Mouse (Mus musculus) neural tube, embryonic 13.5 days (tissue): Measurements from ENCODE around the gene Skor1. TPM values are rescaled to one million over a fixed set of nuclear protein-coding genes. Genes with fewer than 3 reads are reported as not detected.
A peak's percentile ranks its signal among the peaks of the same experiment; 100 is the strongest.

Experiments
- ATAC-seq: fragments of 200-750 bp; cut with Nextera tagmentation; 2 replicates; pipeline ENCODE4 v1.8.0; 2017; ENCODE audit warnings: low read depth, mild to moderate bottlenecking, moderate TSS enrichment, moderate library complexity
- H3K27ac ChIP-seq: fragments of 300-500 bp; sonication (generic); replicated peaks from 2 replicates; pipeline ENCODE4 v1.5.1; 2015; ENCODE audit warnings: moderate library complexity, mild to moderate bottlenecking, inconsistent platforms
- H3K27me3 ChIP-seq: fragments of 300-500 bp; sonication (generic); 2 replicates; pipeline ENCODE4 v1.6.1; 2015; ENCODE audit warnings: mild to moderate bottlenecking, inconsistent platforms
- H3K36me3 ChIP-seq: fragments of 300-500 bp; sonication (generic); 2 replicates; pipeline ENCODE4 v1.6.1; 2015; ENCODE audit warnings: mild to moderate bottlenecking, inconsistent platforms
- H3K4me1 ChIP-seq: fragments of 300-500 bp; sonication (generic); replicated peaks from 2 replicates; pipeline ENCODE4 v1.6.1; 2015; ENCODE audit warnings: inconsistent platforms
- H3K4me2 ChIP-seq: fragments of 300-500 bp; sonication (generic); 2 replicates; pipeline ENCODE4 v1.6.1; 2015; ENCODE audit warnings: inconsistent platforms, mild to moderate bottlenecking, moderate library complexity
- H3K4me3 ChIP-seq: fragments of 300-500 bp; sonication (generic); 2 replicates; pipeline ENCODE4 v1.5.1; 2015; ENCODE audit warnings: mild to moderate bottlenecking, inconsistent platforms
- H3K9ac ChIP-seq: fragments of 300-500 bp; sonication (generic); 2 replicates; pipeline ENCODE4 v1.6.1; 2015; ENCODE audit warnings: moderate library complexity, mild to moderate bottlenecking, inconsistent platforms
- H3K9me3 ChIP-seq: fragments of 300-500 bp; sonication (generic); 2 replicates; pipeline ENCODE4 v1.6.1; 2016; ENCODE audit warnings: inconsistent platforms
- WGBS: fragments of 180-500 bp; shearing (Covaris S2); methylation state at CpG from one replicate; pipeline ENCODE4 v1.1.7; 2015; 5-methylcytosine and 5-hydroxymethylcytosine counted together
- polyA plus RNA-seq: library from polyadenylated mRNA; unstranded; fragments of >200 nt; fragmentation: Nextera tagmentation; extraction: Ambion mirVana; gene quantifications from 2 replicates; pipeline ENCODE4 v1.2.1, GENCODE M21; 2015

Gene Skor1
- polyA plus RNA-seq, result 25.4 and 27.9 TPM in 2 replicates

DNA sequence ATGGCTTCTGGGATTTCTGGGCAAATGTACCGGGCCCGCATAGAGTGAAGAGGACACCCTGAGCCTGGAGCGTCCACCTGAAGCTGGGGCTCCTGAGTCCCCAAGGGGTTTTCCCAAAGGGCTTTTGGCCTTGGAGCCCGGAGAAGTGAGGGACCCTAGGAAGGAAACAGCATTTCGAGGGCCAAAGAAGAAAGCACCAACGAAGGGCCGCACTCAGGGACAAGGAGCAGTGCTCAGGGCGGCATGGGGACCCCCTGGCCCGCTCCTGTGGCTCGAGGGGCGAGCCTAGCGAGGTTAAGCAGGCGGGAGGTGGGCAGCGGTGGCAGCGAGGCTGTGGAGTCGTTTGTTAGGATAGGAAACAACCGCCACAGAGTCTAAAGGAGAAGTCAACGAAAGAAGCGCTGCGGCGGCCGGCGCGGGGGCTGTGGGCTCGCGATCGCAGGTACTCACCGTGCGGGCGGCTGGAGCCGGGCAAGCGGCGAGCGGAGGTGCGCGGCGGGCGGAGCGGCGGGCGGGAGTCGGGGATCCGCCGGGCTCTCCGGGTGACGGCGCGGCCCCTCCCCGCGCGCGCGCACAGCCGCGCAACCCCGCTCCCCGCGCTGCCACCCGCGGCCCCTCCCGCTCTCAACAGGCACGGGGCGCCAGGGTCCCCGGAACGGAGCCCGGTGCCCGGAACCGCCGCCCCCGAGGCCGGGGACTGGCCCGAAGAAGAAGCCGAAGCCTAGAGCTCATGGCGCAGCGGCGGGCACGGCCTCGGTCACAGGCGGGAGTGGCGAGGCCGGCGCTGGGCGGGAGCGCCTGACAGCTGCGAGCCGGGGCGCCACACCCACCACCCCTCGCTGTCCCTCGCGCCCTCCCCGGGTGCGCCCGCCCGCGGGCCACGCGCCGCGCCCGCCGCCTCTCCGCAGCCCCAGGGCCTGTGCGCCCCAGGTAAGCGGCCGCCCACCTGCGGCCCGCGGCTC lies at the start of gene Skor1:
Gene Skor1, minus strand, starts transcription at position 552 of the 962 bp plus-strand sequence.
- Histone ChIP-seq H3K27me3 (peaks cover 99% of the 10 kb centered on the region), H3K9me3 (no peaks in the 10 kb centered on the region), H3K27ac (peak within 1 kb of the TSS; percentile 93), H3K4me2 (peak within 1 kb of the TSS; percentile 61), H3K36me3 (no peaks in the 10 kb centered on the region), H3K4me1 (peaks cover 82% of the 10 kb centered on the region), H3K4me3 (peak within 1 kb of the TSS; percentile 51), H3K9ac (peak within 1 kb of the TSS; percentile 74)
- ATAC-seq, result no peak
- under 1% methylated on average over 99 of the region's 108 CpGs for WGBS

- peaks cover 58% of the 10 kb centered on the region for H3K4me1 ChIP-seq
- no peaks in the 10 kb centered on the region for H3K9me3 ChIP-seq
- H3K36me3 ChIP-seq, result no peaks in the 10 kb centered on the region
- H3K9ac ChIP-seq, result 0 out of 2 replicates have a peak overlapping the region, but pooled peaks have one; percentile 22
- peak overlapping the region; percentile 56; the same call in 1 of the 2 replicates for H3K27ac ChIP-seq
- 4% methylated on average over 8 of the region's 8 CpGs for WGBS
- peak overlapping the region; percentile 24; the same call in 1 of the 2 replicates for H3K4me2 ChIP-seq
- ATAC-seq, result no peak
- H3K4me3 ChIP-seq, result no peak overlapping the region
- H3K27me3 ChIP-seq, result no peaks in the 10 kb centered on the region
Measured at GRCm38 (mm10) chr9:63197252-63197651, 48.5 kb upstream of the Skor1 start.

GRCm38 (mm10) chr9:63196114-63196682 lies 47.4 kb upstream of the Skor1 start:
- Histone ChIP-seq H3K4me3 (no peak overlapping the region), H3K9me3 (no peaks in the 10 kb centered on the region), H3K9ac (0 out of 2 replicates have a peak overlapping the region, but pooled peaks have one; percentile 26), H3K27ac (0 out of 2 replicates have a peak overlapping the region, but pooled peaks have one; percentile 5), H3K27me3 (no peaks in the 10 kb centered on the region), H3K4me2 (no peak overlapping the region), H3K4me1 (peaks cover 58% of the 10 kb centered on the region), H3K36me3 (no peaks in the 10 kb centered on the region)
- WGBS, result 31% methylated on average over 8 of the region's 8 CpGs
- no peak for ATAC-seq

DNA sequence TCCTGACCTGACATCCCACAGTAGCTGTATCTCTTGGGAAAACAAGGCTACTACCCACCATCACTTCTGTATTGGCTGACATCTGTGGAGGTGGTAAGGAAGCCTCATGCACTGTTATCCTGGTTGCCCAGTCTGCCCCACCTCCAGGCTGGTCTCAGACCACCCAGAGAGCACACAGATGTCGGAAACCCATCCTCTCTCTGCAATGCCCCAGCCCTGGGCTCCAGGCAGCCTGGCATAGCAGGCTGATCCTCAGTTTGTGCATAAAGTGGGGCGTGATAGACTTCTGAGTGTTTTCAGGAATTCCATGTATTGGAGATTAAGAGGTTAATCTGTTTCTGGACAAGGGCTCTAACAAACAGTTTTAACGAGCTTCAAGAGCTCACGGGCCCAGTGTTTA lies 46.8 kb upstream of the Skor1 start:
- no peaks in the 10 kb centered on the region for H3K27me3 ChIP-seq
- no peak overlapping the region for H3K4me2 ChIP-seq
- ATAC-seq, result no peak
- H3K36me3 ChIP-seq, result no peaks in the 10 kb centered on the region
- no peaks in the 10 kb centered on the region for H3K9me3 ChIP-seq
- peaks cover 58% of the 10 kb centered on the region for H3K4me1 ChIP-seq
- H3K9ac ChIP-seq, result no peak overlapping the region
- no peak overlapping the region for H3K27ac ChIP-seq
- H3K4me3 ChIP-seq, result no peak overlapping the region
- 27% methylated on average over 4 of the region's 4 CpGs for WGBS

DNA sequence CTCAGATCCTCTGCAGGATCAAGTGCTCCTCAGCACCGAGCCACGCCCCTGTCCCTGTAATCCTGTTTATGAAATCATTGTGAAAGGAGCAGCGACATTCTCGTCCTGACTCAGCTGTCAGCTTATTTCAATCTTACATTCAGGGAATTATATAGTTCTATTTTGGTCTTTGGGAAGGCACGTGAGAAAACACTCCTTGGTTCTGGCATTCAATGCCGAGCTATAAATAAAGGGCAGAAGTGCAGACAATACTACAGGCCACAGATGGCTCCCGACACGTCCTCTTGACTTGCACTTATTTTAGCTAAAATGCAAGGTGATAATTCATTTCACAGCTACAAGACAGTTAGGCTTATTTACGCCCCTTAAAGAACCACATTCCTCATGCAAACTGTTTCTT lies 46.0 kb upstream of the Skor1 start:
- Histone ChIP-seq H3K4me3 (no peak overlapping the region), H3K27me3 (no peaks in the 10 kb centered on the region), H3K9me3 (no peaks in the 10 kb centered on the region), H3K9ac (no peak overlapping the region), H3K4me1 (peaks cover 58% of the 10 kb centered on the region), H3K4me2 (no peak overlapping the region), H3K27ac (no peak overlapping the region), H3K36me3 (no peaks in the 10 kb centered on the region)
- 40% methylated on average over 9 of the region's 9 CpGs for WGBS
- ATAC-seq, result no peak

- Histone ChIP-seq H3K27ac (0 out of 2 replicates have a peak overlapping the region, but pooled peaks have one; percentile 15), H3K9ac (no peak overlapping the region), H3K4me3 (no peak overlapping the region), H3K4me2 (no peak overlapping the region), H3K27me3 (no peaks in the 10 kb centered on the region), H3K36me3 (no peaks in the 10 kb centered on the region), H3K9me3 (no peaks in the 10 kb centered on the region), H3K4me1 (peaks cover 52% of the 10 kb centered on the region)
- whole genome bisulfite sequencing, result 78% methylated on average over 4 of the region's 4 CpGs
- ATAC-seq, result no peak
Measured at GRCm38 (mm10) chr9:63192809-63193208, 44.0 kb upstream of the Skor1 start.

DNA sequence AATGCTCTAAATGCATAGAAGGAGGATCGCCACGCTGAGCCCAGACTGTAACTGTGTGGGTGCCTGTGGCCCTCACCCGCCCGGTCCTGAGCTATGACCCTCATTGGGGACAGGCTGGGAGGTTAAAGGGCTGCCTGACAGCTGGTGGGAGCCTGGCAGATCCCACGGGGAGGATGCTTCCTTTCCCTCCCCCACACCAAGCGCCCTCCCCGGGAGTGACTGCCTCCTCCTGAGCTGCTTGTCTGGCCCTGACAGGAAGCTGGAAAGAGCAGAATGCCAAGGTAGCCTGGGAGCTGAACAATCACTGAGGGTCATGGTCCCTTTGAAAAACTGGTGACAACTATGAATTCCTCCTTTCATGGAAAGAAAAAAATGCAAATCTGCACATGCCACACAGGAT lies 38.5 kb upstream of the Skor1 start:
- Histone ChIP-seq H3K36me3 (no peaks in the 10 kb centered on the region), H3K4me2 (peak overlapping the region; percentile 4; the same call in 1 of the 2 replicates), H3K9ac (peak overlapping the region; percentile 34; the same call in 1 of the 2 replicates), H3K4me1 (peaks cover 55% of the 10 kb centered on the region), H3K27ac (peak overlapping the region; percentile 56), H3K4me3 (no peak overlapping the region), H3K9me3 (no peaks in the 10 kb centered on the region), H3K27me3 (no peaks in the 10 kb centered on the region)
- no peak for ATAC-seq
- WGBS, result 14% methylated on average over 7 of the region's 7 CpGs

DNA sequence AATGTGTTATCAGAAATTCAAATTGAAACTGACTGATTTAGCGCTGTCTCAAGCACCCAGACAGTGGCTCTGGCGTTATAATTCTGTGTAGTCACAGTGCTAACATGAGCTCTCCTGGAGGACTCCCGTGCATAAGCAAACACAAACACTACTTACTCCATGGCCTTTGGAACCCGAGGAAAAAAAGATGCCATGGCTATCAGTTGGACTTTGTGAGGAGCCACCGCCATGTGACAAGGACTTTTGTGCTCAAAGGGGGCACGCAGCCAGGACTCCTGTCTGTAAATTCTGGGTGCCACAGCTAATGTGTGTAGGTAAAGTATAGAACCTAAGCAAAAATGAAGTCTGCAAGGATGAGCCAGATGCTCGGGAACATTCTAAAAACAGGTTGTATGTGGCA lies 36.5 kb upstream of the Skor1 start:
- H3K4me3 ChIP-seq, result no peak overlapping the region
- ATAC-seq, result no peak
- H3K27ac ChIP-seq, result no peak overlapping the region
- H3K9me3 ChIP-seq, result no peaks in the 10 kb centered on the region
- no peak overlapping the region for H3K9ac ChIP-seq
- H3K27me3 ChIP-seq, result no peaks in the 10 kb centered on the region
- 67% methylated on average over 7 of the region's 7 CpGs for WGBS
- H3K4me2 ChIP-seq, result no peak overlapping the region
- H3K36me3 ChIP-seq, result 0 out of 2 replicates have a peak, but pooled peaks cover under 1% of the 10 kb centered on the region
- peaks cover 71% of the 10 kb centered on the region for H3K4me1 ChIP-seq

DNA sequence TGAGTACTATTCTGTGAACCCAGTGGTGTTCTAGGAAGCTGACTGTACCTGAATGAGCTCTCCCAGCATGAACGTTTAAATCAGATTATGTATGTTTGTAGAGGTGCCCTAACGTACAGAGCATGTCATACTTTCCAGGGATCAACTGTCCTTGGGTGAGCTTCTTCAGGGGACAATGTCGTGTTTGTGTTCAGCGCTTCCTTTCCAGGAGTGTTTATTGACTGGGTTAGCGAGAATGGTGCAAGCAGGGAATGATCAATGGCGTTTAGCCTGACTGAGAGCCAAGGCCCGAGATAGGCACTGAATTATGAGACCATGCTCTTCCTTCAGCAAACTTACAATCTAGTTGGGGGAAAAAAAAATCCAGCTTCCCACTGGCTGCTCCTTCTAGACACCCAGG lies 35.1 kb upstream of the Skor1 start:
- Histone ChIP-seq H3K9me3 (no peaks in the 10 kb centered on the region), H3K36me3 (0 out of 2 replicates have a peak, but pooled peaks cover 6% of the 10 kb centered on the region), H3K9ac (0 out of 2 replicates have a peak overlapping the region, but pooled peaks have one; percentile 5), H3K27ac (0 out of 2 replicates have a peak overlapping the region, but pooled peaks have one; percentile 23), H3K4me1 (peaks cover 71% of the 10 kb centered on the region), H3K4me2 (no peak overlapping the region), H3K27me3 (0 out of 2 replicates have a peak, but pooled peaks cover 4% of the 10 kb centered on the region), H3K4me3 (no peak overlapping the region)
- WGBS, result 59% methylated on average over 7 of the region's 7 CpGs
- ATAC-seq, result no peak

GRCm38 (mm10) chr9:63182306-63182960 lies 33.7 kb upstream of the Skor1 start:
- H3K9ac ChIP-seq, result peak overlapping the region; percentile 17; the same call in 1 of the 2 replicates
- peak overlapping the region; percentile 52 for H3K27ac ChIP-seq
- no peak for ATAC-seq
- no peaks in the 10 kb centered on the region for H3K9me3 ChIP-seq
- 18% methylated on average over 14 of the region's 14 CpGs for WGBS
- 0 out of 2 replicates have a peak, but pooled peaks cover 6% of the 10 kb centered on the region for H3K36me3 ChIP-seq
- peaks cover 64% of the 10 kb centered on the region for H3K4me1 ChIP-seq
- H3K4me2 ChIP-seq, result 0 out of 2 replicates have a peak overlapping the region, but pooled peaks have one; percentile 4
- H3K4me3 ChIP-seq, result no peak overlapping the region
- H3K27me3 ChIP-seq, result 0 out of 2 replicates have a peak, but pooled peaks cover 4% of the 10 kb centered on the region

DNA sequence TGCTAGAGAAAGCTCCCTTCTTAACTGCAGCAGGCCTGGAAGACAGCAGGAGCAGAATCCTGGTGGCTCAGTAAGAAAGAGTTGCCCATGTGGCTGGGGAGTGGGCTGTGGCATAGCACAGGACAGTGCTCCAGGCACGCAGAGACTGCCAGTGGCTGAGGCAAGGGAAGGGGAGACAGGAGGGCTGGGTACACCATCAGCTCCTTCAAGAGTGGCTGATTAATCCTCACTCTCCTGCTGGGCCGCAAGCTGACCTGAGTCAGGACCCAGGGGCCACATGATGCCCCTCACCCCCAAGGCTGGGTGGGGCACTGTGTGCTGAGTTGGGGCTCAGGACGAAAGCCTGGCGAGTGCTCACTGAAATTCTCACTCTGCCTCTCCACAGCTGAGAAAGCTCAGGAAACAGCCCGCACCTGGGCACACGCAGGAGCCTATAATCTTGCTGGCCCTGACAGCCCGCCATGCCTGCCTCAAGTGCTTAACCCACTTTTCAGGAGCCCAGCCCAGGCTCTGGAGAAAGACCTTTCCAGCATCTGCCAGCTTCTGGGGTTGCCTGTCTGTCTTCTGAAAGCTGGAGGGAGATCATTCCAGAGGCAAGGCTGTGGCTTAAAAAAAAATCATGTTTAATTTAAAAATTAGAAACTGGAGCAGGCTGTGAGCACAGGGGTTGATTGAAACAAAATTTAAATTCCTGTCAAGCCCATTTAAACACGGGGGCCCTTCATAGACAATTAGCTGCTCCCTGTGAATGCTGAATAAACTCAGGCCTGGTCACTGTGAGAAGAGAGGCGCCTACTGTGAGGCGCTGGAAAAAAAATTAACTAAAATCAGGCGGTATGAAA lies 32.8 kb upstream of the Skor1 start:
- Histone ChIP-seq H3K27ac (peak overlapping the region; percentile 52), H3K9ac (0 out of 2 replicates have a peak overlapping the region, but pooled peaks have one; percentile 17)

More for the DNA sequence above, 32.8 kb upstream of the Skor1 start:
- no peak overlapping the region for H3K4me2 ChIP-seq
- WGBS, result 35% methylated on average over 11 of the region's 11 CpGs
- 0 out of 2 replicates have a peak, but pooled peaks cover 6% of the 10 kb centered on the region for H3K36me3 ChIP-seq
- no peak overlapping the region for H3K4me3 ChIP-seq
- peaks cover 62% of the 10 kb centered on the region for H3K4me1 ChIP-seq
- no peak for ATAC-seq
- 0 out of 2 replicates have a peak, but pooled peaks cover 4% of the 10 kb centered on the region for H3K27me3 ChIP-seq
- H3K9me3 ChIP-seq, result no peaks in the 10 kb centered on the region
